Mouse (Mus musculus) right cerebral cortex, postnatal 14 days (tissue): Measurements from ENCODE around the gene Dut.

ENCODE experiments used
- DNase-seq: peaks from one replicate; pipeline ENCODE4 v3.0.0; 2022

The Dut gene

DNA sequence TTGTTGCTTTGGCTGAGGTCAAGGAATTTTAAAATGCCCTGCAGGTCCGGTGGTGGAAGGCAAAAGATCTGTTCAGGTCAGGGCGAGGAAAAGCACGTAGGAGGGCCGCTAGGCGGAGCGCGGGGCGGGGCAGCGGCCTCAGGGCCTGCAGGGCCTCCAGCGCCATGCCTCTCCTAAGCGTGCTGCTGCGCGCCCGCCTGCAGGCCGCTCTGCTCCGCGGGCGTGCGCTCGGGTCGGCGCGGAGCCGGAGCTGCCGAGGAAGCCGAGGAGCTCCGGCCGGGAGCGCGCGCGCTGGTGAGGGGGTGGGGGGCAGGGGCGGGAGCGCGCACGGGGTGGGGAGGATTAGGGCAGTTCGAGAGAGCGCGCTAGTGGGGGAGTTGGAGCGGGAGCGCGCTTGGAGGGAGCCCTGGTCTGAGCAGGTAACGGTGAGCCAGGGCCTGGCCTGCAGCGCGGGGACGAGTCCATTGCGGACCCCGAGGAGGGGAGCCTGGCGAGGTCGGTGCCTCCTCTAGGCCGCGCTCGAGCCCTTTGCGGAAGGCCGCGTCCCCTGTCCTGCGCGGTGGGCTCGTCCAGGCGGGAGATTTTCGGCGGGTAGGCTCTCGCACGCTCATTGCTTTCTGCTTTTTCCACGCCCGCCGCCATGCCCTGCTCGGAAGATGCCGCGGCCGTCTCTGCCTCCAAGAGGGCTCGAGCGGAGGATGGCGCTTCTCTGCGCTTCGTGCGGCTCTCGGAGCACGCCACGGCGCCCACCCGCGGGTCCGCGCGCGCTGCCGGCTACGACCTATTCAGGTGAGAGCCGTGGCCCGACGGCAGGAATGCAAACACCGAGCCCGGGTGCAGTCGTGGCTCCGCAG lies at the start of gene Dut:
Dut (plus strand) TSS at position 83 of the 854 bp plus-strand sequence.
- peak; percentile 84 for DNase-seq

DNA sequence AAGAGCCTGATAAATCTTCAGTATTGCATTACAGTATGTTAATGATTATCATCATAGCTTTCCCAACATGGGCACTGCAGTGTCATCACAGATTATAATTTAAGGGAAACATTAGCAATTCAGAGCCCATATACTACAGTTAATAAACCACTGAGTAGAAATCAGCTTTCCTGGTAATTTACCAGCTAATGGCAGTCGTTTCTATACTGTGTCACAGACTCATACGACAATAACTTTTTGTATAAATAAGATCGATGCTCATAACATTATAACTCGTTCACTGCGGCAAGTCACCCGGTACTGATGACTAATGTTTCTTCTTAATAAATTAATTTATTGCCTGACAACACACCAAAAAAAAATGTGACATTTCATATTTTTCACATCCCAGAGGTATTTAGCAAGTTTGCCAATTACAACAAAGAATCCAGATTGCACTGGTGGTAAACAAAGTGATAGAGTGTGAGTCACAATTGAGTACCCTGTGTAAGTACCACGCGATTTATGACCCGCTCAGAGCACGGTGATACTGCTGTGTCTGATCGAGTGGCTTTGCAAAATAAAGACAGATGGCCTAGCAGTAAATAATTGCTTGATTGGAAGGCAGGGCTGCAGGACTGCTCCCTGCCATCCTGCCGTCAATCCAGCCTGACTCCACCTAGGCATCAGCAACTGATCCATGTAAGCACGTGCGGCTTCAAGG lies 37.9 kb upstream of the Dut start:
- no peak for DNase-seq

DNA sequence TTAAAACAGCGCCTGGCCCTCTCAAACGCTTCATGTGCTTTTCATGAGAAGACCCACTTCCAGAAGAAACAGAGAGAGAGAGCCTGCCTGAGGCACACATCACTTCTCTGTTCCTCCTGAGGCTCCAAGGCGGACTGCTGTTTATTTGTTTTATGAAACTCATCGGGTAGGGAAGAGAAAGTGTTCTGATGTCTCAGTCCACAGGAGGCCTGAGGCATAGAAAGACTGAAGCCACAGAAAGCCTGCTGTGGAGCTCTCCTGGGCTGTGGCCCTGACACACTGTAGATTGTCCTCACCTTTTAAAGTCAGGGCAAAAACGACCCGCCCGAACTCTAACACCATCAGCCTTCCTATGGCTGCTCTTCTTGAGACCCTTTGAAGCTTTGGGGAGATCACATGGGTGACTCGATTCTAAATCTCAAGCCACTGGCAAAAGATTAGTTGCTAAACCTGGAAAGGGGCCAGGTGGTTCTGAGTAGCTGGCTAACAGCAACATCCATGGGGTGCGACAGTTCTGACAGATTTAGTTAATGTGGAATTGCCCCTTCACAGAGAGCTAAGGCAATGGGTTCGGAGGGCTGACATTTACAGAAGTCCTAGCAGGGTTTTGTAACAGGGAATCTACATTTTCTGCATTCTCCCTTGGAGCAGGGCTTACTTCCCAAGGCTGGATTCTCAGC lies 35.0 kb upstream of the Dut start:
- no peak for DNase-seq

DNA sequence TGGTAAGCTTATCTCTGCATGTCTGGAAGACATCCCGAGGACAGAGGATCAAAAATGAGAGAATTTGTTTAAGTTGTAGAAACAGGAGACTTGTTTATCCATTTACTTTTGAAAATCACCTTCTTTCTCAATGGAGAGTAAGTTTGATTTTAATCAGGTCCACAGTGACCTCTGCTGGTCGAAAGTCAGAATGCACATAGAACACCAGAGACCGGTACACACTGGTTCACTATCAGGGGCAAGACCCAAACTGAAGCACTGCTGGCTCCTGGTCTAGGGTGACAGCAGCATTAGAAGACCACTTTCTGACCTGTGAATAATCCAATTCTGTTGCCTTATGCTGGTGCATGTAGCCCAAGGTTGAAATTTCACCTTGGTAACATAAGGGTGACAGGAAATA lies 32.4 kb upstream of the Dut start:
- peak; percentile 84 for DNase-seq

GRCm38 (mm10) chr2:125217286-125217685 lies 29.7 kb upstream of the Dut start:
- no peak for DNase-seq

- DNase-seq, result no peak
Measured at GRCm38 (mm10) chr2:125218566-125218965, 28.4 kb upstream of the Dut start.

DNA sequence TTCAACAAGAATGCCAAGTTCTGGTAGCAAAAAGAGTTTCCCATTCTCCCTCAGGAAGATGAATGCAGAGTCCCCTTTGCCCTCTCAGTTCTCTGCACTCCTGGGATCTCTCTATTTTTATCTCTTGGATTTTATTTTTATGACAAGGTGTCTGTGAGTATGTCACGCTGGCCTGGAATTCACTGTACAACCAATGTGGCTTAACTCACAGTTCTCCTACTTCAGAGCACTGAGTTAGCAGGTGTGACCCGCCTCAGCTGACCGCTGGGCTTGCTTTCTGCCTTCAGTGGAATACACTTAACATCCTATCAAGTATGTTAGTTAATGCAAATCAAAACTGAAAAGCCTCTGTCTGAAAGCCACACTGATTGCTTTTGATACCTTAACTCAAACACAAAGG lies 27.7 kb upstream of the Dut start:
- no peak for DNase-seq

DNA sequence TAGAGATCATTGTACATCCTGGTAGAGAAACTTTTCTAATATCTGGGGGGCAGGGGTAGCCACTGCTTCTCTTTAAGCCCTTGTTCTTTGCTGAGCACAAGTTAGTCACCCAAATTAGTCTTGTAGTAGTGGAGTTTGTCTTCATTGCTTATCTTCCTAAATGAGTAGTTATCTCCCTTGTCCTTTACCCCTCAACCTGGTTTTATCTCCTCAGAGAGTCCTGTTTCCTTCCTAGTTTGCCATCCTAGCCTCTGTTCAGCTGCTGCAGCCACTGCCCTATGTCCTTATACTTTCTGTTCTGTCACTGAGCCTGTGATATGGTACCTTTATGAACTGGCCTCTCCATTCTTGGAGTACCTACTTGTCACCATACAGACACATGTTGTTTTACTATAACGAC lies 25.3 kb upstream of the Dut start:
- no peak for DNase-seq

DNA sequence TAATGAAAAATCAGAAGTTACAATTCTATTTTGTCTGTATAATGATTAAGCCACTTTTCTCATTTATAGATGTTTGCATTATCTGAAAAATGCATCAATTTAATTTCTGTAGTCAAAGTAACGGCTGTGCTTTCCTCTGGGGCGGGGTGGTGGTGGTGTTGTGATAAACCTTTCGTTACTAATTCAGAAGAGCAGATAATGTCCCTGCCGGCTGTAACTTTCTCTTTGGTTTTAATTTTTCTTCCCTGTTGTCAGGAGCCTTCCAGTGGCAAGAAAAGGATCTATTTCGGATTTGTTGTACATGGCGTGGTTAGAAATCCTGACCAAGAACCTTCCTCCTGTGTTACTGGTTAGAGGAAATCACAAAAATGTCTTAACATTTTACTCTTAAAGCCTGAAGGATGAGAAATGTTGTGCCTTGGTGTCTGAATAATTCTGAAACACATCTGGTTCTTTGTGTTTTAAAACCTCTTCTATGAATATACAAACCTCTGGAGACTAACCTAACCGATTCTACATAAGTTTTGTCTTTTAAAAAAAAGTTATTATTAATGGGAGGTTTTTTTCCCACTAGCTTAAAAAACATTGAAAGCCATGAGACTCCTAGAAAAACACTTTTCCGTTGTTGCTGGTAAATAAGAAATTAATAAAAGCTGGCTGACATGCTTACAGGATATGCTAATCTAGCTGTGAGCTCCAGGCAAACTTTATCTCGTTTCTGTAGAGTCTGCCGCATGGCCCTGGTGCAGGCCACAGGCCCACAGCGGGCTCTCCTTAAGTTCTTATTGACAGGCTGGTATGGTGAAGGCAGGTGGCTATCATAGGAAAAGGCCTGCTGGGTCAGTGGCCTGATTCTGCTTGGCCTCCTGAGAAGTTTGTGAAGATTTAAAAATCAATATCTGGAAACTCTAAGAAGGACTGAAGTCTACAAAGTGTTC lies 18.2 kb upstream of the Dut start:
- DNase-seq, result no peak

- DNase-seq, result no peak
Measured at GRCm38 (mm10) chr2:125232183-125232582, 14.8 kb upstream of the Dut start.

GRCm38 (mm10) chr2:125233537-125233936 lies 13.5 kb upstream of the Dut start:
- no peak for DNase-seq

DNA sequence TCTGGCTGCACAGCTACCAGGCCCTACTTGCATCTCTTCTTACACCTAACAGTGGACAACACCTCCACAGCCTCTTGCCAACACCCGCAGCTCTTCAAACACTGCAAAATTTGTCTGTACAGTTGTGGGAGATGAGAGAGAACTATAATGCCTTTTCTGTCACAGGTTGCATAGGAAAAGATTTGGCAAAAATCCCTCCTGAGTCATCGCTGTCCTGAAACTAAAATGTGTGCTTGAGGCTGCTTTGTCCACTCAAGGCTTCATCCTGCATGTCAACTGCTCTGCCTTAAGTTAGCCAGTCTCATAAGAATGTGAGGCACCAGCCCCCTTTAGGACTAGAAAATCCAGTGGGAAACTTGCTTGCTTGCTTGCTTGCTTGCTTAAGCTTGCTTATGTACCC lies 12.9 kb upstream of the Dut start:
- no peak for DNase-seq

DNA sequence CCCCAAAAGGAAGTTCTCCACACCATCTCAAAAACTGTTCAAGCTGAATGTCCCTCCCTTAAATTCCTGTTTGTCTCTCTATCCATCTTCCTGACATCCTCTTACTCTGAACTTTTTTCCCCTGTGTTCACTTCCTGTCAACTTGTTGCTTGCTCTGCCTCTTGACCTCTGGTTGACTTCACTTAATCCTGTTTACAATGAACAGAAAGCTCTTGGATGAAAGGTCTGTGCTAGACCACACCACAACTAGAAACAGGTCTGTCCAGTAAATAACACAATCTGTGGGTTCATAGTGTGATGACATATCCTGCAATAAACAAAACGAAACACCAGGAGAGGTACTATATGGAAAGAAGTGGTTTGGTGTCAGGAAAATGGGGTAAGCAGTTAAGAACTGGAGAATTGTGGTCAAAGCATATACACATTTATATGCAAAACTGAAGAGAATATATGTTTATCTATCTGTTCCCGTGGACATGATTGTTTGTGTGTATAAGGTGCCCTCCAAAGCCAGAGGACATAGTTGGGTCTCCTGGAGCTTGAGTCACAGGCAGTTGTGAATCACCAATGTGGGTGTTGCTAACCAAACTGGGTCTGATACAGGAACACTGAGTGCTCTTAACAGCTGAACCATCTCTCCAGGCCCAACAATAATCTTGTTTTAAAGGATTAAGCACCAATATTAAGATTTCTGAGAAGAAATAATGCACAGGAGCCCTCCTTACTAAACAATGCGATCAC lies 1.3 kb upstream of the Dut start:
- no peak for DNase-seq

- DNase-seq, result no peak
Measured at GRCm38 (mm10) chr2:125246669-125247068, 321 bp upstream of the Dut start.

GRCm38 (mm10) chr2:125247962-125248235 lies 909 bp downstream of the Dut start:
- DNase-seq, result no peak

DNA sequence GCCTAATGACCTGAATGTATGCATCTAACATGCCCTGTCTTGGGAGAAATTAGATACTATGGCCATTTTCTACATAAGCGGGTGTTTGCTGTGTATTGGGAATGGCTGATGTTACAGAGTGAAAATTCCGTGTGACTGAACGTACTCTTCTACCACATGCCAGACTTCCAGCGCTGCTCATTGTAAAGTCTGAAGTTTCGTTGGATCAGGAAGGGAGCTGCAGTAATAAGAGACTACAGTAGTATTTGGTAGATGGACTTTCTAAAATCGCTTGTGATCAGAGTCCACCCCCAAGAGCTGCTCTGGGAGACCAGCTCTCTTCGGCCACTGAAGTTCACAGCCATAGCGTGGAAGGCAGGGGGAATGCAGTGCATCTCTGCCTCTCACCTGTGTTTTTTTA lies 1.3 kb downstream of the Dut start:
- no peak for DNase-seq

GRCm38 (mm10) chr2:125249339-125249738 lies 2.3 kb downstream of the Dut start:
- no peak for DNase-seq

GRCm38 (mm10) chr2:125249874-125250273 lies 2.9 kb downstream of the Dut start:
- DNase-seq, result no peak

DNA sequence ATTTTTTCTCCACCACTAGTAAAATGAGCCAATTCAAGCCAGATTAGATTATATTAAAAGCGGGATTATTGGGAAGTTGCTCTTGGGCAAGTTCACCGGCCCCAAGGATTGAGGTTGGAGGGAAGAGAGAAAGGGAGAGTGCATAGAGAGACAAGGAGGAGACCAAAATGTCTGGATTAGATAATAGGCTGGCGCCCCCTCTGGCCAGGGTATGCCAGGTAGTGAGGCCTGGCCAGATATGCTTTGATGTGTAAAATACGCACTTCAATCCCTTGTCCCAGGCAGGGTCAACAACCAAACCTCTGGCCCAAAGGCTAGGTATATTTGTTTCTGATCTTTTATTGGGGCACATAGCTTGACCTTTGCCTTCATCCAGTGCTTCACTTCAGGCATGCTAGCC lies 4.8 kb downstream of the Dut start:
- no peak for DNase-seq

DNA sequence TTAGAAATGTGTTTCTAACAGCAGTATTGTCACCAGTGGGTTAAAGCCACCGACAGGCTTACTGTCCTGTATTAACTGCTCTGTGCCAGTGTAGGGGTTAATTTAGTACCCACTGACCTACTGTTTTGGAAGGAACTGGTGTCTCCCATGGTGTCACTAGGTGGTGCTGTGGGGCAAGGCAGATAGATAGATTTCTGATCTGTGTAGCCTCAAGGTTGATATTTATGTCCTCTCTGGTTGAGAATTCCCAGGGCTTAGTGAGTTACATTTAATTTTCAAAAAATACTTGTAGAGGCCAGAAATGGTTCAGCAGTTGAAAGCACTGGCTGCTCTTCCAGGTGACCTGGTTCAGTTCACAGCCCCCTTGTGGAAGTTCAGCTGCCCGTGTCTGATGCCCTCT lies 5.3 kb downstream of the Dut start:
- DNase-seq, result peak; percentile 46

GRCm38 (mm10) chr2:125253699-125254098 lies 6.7 kb downstream of the Dut start:
- DNase-seq, result no peak

GRCm38 (mm10) chr2:125254630-125255029 lies 7.6 kb downstream of the Dut start:
- DNase-seq, result no peak
